Mouse (Mus musculus) cerebellum, adult 11-12 months (tissue): ENCODE measurements at regions not wholly inside any gene's neighbourhood (a gene's known extent, or its start where the extent isn't known, plus 50 kb on each side); places are given as distances from the start of the nearest gene placed in this dataset.
A peak's percentile ranks its signal among the peaks of the same experiment; 100 is the strongest.

ENCODE experiments used
- DNase-seq: peaks from one replicate; pipeline ENCODE4 v3.0.0; 2022

GRCm38 (mm10) chr5:72245382-72245781 lies 77.4 kb upstream of the Commd8 start:
- no peak for DNase-seq

- DNase-seq: peak; percentile 17
These were observed 76.1 kb upstream of the Commd8 start for GRCm38 (mm10) chr5:72244134-72244533.

- DNase-seq: no peak
These were observed 75.0 kb upstream of the Commd8 start for GRCm38 (mm10) chr5:72242981-72243380.

- no peak for DNase-seq
These were observed 73.5 kb upstream of the Commd8 start for GRCm38 (mm10) chr5:72241451-72241850.

- DNase-seq: no peak
These were observed 72.3 kb upstream of the Commd8 start for GRCm38 (mm10) chr5:72240271-72240670.

- no peak for DNase-seq
These were observed 59.0 kb upstream of the Commd8 start for GRCm38 (mm10) chr5:72227002-72227401.

GRCm38 (mm10) chr5:72225576-72226298 lies 57.7 kb upstream of the Commd8 start:
- no peak for DNase-seq

- DNase-seq: no peak
These were observed 57.1 kb upstream of the Commd8 start for GRCm38 (mm10) chr5:72225056-72225455.

GRCm38 (mm10) chr5:72224551-72224966 lies 56.6 kb upstream of the Commd8 start:
- DNase-seq: no peak

GRCm38 (mm10) chr5:72222902-72223301 lies 54.9 kb upstream of the Commd8 start:
- no peak for DNase-seq

- no peak for DNase-seq
These were observed 51.7 kb upstream of the Commd8 start for GRCm38 (mm10) chr5:72219697-72220096.

- DNase-seq: no peak
These were observed 51.3 kb upstream of the Commd8 start for GRCm38 (mm10) chr5:72219248-72219647.
